Mouse (Mus musculus): ENCODE measurements around the gene Olfr618. TPM values are rescaled to one million over a fixed set of nuclear protein-coding genes. Genes with fewer than 3 reads are reported as not detected.

The Olfr618 gene
- not detected in 2 replicates for polyA plus RNA-seq (2012; rRNA removed)

DNA sequence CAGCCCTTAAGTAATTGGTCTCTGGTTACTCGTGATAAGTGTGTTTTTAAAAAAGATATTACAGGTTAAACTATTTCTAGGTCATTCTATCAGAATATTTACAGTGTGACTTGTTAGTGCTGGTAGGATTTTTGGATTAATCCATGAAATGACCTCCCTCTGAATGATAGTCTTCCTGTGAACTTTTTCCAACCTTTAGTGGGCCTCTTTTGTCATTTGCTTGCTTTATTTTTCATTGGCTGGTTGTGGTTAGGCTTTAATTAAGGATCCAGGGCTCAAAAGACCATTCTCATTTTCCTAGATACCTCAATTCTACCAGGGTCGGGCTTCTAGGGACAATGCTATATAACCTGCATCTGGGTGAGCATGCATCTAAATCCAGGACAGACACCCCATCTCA lies at the start of gene Olfr618:
TSS of gene Olfr618 (plus strand) at position 301 of the 400 bp plus-strand sequence.

DNA sequence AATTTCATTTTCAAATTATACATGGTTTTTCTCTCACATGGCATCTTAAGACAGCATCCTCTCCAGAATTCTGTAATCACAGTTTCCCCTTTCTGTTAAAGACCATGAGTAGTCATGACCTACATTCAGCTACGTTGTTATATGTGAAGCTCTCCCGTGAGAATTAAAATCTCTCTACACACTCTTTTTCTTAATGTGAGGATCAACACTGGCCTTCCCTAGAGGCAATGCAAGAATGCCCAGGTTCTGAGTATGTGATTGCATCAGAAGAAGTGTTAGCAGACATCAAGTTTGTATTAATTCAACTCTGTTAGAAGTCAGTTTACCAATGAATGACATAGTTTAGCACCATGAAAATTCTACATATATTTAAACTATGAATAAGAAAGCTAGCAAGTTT lies 47.3 kb upstream of the Olfr618 start, which contains the start of gene Olfr612:
TSS of gene Olfr612 (minus strand) at position 101 of the 400 bp plus-strand sequence.

DNA sequence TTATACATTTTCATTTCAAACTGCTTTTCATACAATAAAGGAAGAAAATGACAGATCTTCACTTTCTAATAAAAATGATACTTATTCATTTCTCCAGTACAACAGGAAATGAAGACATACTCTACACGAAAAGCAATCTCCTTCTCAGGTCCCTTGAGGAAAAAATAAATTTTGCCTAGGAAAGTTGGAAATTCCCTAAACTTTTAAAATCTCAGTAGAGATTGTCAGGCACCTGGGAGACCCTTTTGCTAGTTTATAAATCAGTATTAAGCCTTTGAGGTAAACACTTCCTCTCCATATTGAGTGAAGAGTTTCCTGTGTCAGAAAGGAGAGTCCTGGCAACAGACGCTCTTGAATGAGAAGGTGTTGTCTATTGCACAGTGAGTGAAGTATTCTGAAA lies 42.1 kb upstream of the Olfr618 start, which contains the start of gene Olfr613:
TSS of gene Olfr613 (plus strand) at position 301 of the 400 bp plus-strand sequence.

DNA sequence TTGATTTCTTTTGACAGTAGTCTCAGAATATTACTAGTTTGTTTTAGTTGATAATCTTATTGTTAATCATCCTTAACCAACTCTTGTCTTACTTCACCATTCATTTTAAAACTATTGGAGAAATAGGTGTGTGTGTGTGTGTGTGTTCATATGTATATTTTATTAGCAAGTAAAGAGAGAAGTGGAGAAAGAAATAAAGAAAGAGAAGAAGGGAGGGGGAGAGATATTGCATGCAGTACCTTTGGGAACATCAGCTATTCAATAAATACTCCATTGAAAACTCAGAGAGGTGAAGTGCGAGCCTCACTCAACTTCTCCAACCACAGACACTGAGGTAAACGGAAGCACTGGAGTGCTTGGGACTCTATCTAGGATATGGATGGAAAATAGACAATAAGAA lies 34.1 kb upstream of the Olfr618 start, which contains the start of gene Olfr615:
TSS of gene Olfr615 (plus strand) at position 301 of the 400 bp plus-strand sequence.

DNA sequence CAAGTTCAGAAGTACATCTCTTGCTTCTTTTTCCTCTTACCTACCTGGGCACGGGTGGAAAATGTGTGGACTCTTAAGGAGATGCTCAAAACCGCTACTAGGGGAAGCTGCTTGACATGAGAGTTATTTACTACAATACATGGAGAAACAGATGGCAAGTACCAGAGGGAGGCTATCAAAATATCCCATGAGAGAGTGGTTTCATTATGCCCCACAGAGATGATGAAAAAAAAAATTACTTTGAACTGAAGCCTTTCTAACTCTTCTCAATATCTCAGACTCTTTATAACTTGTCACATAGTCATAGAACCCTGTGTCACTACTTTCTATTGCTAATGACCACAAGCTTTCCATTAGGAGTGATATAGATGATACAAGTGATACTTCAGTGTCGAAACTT lies 20.9 kb upstream of the Olfr618 start, which contains the start of gene Olfr616:
TSS of gene Olfr616 (minus strand) at position 101 of the 400 bp plus-strand sequence.

DNA sequence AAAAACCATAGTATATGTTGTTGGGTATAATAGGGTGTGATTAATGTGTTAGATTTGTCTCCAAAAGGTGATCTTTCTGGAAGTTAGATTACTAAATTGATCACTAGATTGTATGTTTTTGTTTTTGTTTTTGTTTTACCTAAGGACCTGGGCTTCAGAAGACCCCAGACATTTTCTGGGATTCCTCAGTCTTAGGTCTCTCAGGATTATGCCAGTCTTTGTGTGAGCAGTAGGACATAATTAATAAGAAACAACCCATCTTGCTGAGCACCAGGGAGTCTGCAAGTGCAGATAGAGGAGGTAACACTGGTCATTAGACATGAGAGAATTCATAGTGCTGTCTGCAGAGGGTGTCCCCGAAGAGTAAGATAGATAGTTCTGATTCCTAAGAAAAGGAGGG lies 17.1 kb upstream of the Olfr618 start, which contains the start of gene Olfr617:
TSS of gene Olfr617 (plus strand) at position 301 of the 400 bp plus-strand sequence.

DNA sequence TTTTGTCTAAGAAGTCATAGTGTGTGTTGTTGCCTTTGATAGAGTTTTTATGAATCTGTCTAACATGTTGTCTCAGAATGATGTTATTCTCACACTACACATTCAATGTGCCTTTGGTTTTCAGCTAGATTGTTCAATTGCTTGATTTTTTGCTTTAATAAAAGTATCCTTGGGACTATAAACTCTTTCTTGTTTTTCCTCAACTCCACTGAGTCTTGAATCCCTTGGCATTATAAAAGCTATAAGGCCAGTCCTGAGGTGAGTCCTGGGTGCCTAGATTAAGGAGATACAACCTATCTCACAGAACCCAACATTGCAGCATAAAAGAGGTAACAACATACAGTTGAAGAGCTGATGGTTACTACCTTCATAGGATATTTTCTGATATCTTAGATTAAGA lies 10.4 kb downstream of the Olfr618 start, which contains the start of gene Olfr619:
TSS of gene Olfr619 (plus strand) at position 301 of the 400 bp plus-strand sequence.

DNA sequence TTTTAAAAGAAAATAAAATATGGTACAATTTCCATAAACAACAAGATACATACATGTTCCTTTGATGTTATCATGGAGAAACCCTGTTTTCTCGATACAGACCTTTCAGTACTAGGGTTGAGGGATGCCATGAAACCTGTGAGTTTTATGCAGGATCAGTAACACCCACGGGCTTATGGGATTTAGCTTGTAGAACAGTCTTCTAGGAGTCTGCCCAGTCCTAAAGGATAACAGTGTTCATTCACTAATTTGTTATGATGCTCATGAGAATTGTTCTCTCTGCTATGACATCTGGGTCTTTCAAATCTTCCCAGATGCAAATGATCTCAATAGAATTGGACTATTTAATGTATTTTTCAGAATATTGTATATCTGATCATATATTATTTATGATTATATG lies 22.5 kb downstream of the Olfr618 start, which contains the start of gene Olfr620:
TSS of gene Olfr620 (minus strand) at position 101 of the 400 bp plus-strand sequence.

DNA sequence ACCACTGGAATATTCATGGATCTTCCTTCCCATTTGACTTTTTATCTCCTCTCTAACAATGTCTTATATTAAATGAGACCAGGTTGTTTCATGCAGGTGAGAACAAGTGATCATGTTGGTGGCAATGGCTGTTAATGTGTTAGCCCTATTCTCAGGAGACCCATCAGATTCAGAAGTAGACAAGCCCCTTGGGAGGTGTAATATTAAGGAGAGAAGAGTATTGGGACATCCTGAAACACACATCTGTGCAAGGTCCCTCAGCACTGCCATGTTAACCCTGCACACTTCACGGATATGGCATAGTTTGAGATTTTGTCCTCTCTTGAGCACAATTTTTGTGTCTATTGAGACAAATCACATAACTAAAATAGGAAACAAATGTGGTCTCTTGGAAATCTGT lies 52.7 kb downstream of the Olfr618 start, which contains the start of gene Olfr622:
TSS of gene Olfr622 (minus strand) at position 101 of the 400 bp plus-strand sequence.

Other genes with a start within 250 kb of the Olfr618 start
- not detected in 2 replicates for gene Olfr600, start 240.4 kb upstream of the Olfr618 start, polyA plus RNA-seq (2012; rRNA removed)
- gene Olfr601, start 227.4 kb upstream of the Olfr618 start, polyA plus RNA-seq (2012; rRNA removed): not detected in 2 replicates
- gene Olfr603, start 203.9 kb upstream of the Olfr618 start, polyA plus RNA-seq (2012; rRNA removed): not detected in 2 replicates
- not detected in 2 replicates for gene Usp17lc, start 175.0 kb upstream of the Olfr618 start, polyA plus RNA-seq (2012; rRNA removed)
- not detected in 2 replicates for gene Olfr605, start 144.7 kb upstream of the Olfr618 start, polyA plus RNA-seq (2012; rRNA removed)
- gene Olfr606, start 141.1 kb upstream of the Olfr618 start, polyA plus RNA-seq (2012; rRNA removed): not detected in 2 replicates
- gene Olfr607, start 126.0 kb upstream of the Olfr618 start, polyA plus RNA-seq (2012; rRNA removed): not detected in 2 replicates
- gene Olfr608, start 120.2 kb upstream of the Olfr618 start, polyA plus RNA-seq (2012; rRNA removed): not detected in 2 replicates
- gene Olfr609, start 92.0 kb upstream of the Olfr618 start, polyA plus RNA-seq (2012; rRNA removed): not detected in 2 replicates
- not detected in 2 replicates for gene Olfr610, start 78.0 kb upstream of the Olfr618 start, polyA plus RNA-seq (2012; rRNA removed)
- gene Olfr611, start 69.3 kb upstream of the Olfr618 start, polyA plus RNA-seq (2012; rRNA removed): not detected in 2 replicates
- not detected in 2 replicates for gene Olfr612, start 47.4 kb upstream of the Olfr618 start, polyA plus RNA-seq (2012; rRNA removed)
- gene Olfr613, start 42.0 kb upstream of the Olfr618 start, polyA plus RNA-seq (2012; rRNA removed): not detected in 2 replicates
- gene Olfr615, start 34.0 kb upstream of the Olfr618 start, polyA plus RNA-seq (2012; rRNA removed): not detected in 2 replicates
- not detected in 2 replicates for gene Olfr616, start 21.0 kb upstream of the Olfr618 start, polyA plus RNA-seq (2012; rRNA removed)
- not detected in 2 replicates for gene Olfr617, start 17.0 kb upstream of the Olfr618 start, polyA plus RNA-seq (2012; rRNA removed)
- gene Olfr619, start 10.5 kb downstream of the Olfr618 start, polyA plus RNA-seq (2012; rRNA removed): not detected in 2 replicates
- not detected in 2 replicates for gene Olfr620, start 22.4 kb downstream of the Olfr618 start, polyA plus RNA-seq (2012; rRNA removed)
- gene Olfr622, start 52.6 kb downstream of the Olfr618 start, polyA plus RNA-seq (2012; rRNA removed): not detected in 2 replicates
- gene Olfr623, start 73.6 kb downstream of the Olfr618 start, polyA plus RNA-seq (2012; rRNA removed): not detected in 2 replicates
- gene Olfr624, start 81.1 kb downstream of the Olfr618 start, polyA plus RNA-seq (2012; rRNA removed): not detected in 2 replicates
- not detected in 2 replicates for gene Olfr625-ps1, start 92.6 kb downstream of the Olfr618 start, polyA plus RNA-seq (2012; rRNA removed)
- not detected in 2 replicates for gene Olfr243, start 124.6 kb downstream of the Olfr618 start, polyA plus RNA-seq (2012; rRNA removed)
- not detected in 2 replicates for gene Olfr628, start 140.3 kb downstream of the Olfr618 start, polyA plus RNA-seq (2012; rRNA removed)
- gene Olfr629, start 154.8 kb downstream of the Olfr618 start, polyA plus RNA-seq (2012; rRNA removed): not detected in 2 replicates
- not detected in 2 replicates for gene Olfr630, start 167.2 kb downstream of the Olfr618 start, polyA plus RNA-seq (2012; rRNA removed)
- not detected in 2 replicates for gene Olfr69, start 181.5 kb downstream of the Olfr618 start, polyA plus RNA-seq (2012; rRNA removed)
- gene Olfr68, start 189.6 kb downstream of the Olfr618 start, polyA plus RNA-seq (2012; rRNA removed): not detected in 2 replicates
- not detected in 2 replicates for gene Olfr67, start 201.7 kb downstream of the Olfr618 start, polyA plus RNA-seq (2012; rRNA removed)
- 19.7 and 97.2 TPM in 2 replicates for gene Hbb-bt, start 223.9 kb downstream of the Olfr618 start, polyA plus RNA-seq (2012; rRNA removed)
- 178 and 1,004 TPM in 2 replicates for gene Hbb-bs, start 238.0 kb downstream of the Olfr618 start, polyA plus RNA-seq (2012; rRNA removed)

All from colon, adult 2 months (tissue).